Mouse (Mus musculus): ENCODE results near the gene Lmtk3. TPM values are rescaled to one million over a fixed set of nuclear protein-coding genes. Genes with fewer than 3 reads are reported as not detected.

Lmtk3 gene
- polyA plus RNA-seq, 1 experiment from 2014 or later: 34.8 TPM

- Histone ChIP-seq H3K4me1 (peaks cover 35% of the 10 kb centered on the region), H3K4me2 (peak overlapping the region; percentile 75), H3K27ac (peak overlapping the region; percentile 95), H3K27me3 (replicated peaks) (no peaks in the 10 kb centered on the region), H3K4me3 (peak overlapping the region; percentile 96), H3K36me3 (replicated peaks) (peaks cover 36% of the 10 kb centered on the region), H3K9me3 (no peaks in the 10 kb centered on the region), H3K9ac (peak overlapping the region; percentile 84)
- under 1% methylated on average over 14 of the region's 14 CpGs for WGBS
- peak; percentile 38 for ATAC-seq (replicated peaks)
Observed at GRCm38 (mm10) chr7:45786136-45786578, 2.6 kb downstream of the Lmtk3 start.

- peak overlapping the region; percentile 75 for H3K4me2 ChIP-seq
- peak; percentile 7; the same call in 1 of the 2 replicates for ATAC-seq (replicated peaks)
- peak overlapping the region; percentile 95 for H3K27ac ChIP-seq
- H3K9ac ChIP-seq: peak overlapping the region; percentile 84
- H3K27me3 ChIP-seq (replicated peaks): no peaks in the 10 kb centered on the region
- H3K36me3 ChIP-seq (replicated peaks): peaks cover 38% of the 10 kb centered on the region
- WGBS: 12% methylated on average over 17 of the region's 17 CpGs
- peaks cover 35% of the 10 kb centered on the region for H3K4me1 ChIP-seq
- H3K9me3 ChIP-seq: no peaks in the 10 kb centered on the region
- peak overlapping the region; percentile 96 for H3K4me3 ChIP-seq
Observed at GRCm38 (mm10) chr7:45786661-45787413, 3.3 kb downstream of the Lmtk3 start.

- H3K9me3 ChIP-seq: no peaks in the 10 kb centered on the region
- no peak for ATAC-seq (replicated peaks)
- peaks cover 35% of the 10 kb centered on the region for H3K4me1 ChIP-seq
- no peak overlapping the region for H3K27ac ChIP-seq
- H3K9ac ChIP-seq: no peak overlapping the region
- H3K36me3 ChIP-seq (replicated peaks): peaks cover 44% of the 10 kb centered on the region
- WGBS: 88% methylated on average over 22 of the region's 22 CpGs
- H3K4me3 ChIP-seq: 0 out of 2 replicates have a peak overlapping the region, but pooled peaks have one; percentile 96
- H3K27me3 ChIP-seq (replicated peaks): no peaks in the 10 kb centered on the region
- H3K4me2 ChIP-seq: peak overlapping the region; percentile 75; the same call in 1 of the 2 replicates
Observed at GRCm38 (mm10) chr7:45787642-45788041, 4.1 kb downstream of the Lmtk3 start.

GRCm38 (mm10) chr7:45790721-45791120 lies 7.2 kb downstream of the Lmtk3 start:
- no peak overlapping the region for H3K4me2 ChIP-seq
- peaks cover 24% of the 10 kb centered on the region for H3K4me1 ChIP-seq
- no peaks in the 10 kb centered on the region for H3K9me3 ChIP-seq
- ATAC-seq (replicated peaks): no peak
- WGBS: 88% methylated on average over 6 of the region's 6 CpGs
- H3K4me3 ChIP-seq: no peak overlapping the region
- H3K9ac ChIP-seq: no peak overlapping the region
- H3K27me3 ChIP-seq (replicated peaks): peaks cover 9% of the 10 kb centered on the region; the same call in 1 of the 2 replicates
- H3K27ac ChIP-seq: no peak overlapping the region
- peaks cover 71% of the 10 kb centered on the region for H3K36me3 ChIP-seq (replicated peaks)

GRCm38 (mm10) chr7:45791756-45792490 lies 8.4 kb downstream of the Lmtk3 start:
- WGBS: 84% methylated on average over 17 of the region's 17 CpGs
- Histone ChIP-seq H3K9ac (no peak overlapping the region), H3K4me1 (peaks cover 19% of the 10 kb centered on the region), H3K9me3 (no peaks in the 10 kb centered on the region), H3K27me3 (replicated peaks) (peaks cover 9% of the 10 kb centered on the region; the same call in 1 of the 2 replicates), H3K27ac (no peak overlapping the region), H3K4me2 (no peak overlapping the region), H3K36me3 (replicated peaks) (peaks cover 77% of the 10 kb centered on the region), H3K4me3 (no peak overlapping the region)
- ATAC-seq (replicated peaks): no peak

- peaks cover 20% of the 10 kb centered on the region for H3K4me1 ChIP-seq
- H3K27me3 ChIP-seq (replicated peaks): peaks cover 9% of the 10 kb centered on the region; the same call in 1 of the 2 replicates
- peaks cover 69% of the 10 kb centered on the region for H3K36me3 ChIP-seq (replicated peaks)
- no peak overlapping the region for H3K9ac ChIP-seq
- H3K9me3 ChIP-seq: no peaks in the 10 kb centered on the region
- WGBS: 88% methylated on average over 24 of the region's 24 CpGs
- no peak overlapping the region for H3K4me3 ChIP-seq
- no peak overlapping the region for H3K27ac ChIP-seq
- H3K4me2 ChIP-seq: no peak overlapping the region
- ATAC-seq (replicated peaks): no peak
Observed at GRCm38 (mm10) chr7:45793240-45793639, 9.7 kb downstream of the Lmtk3 start.

- 91% methylated on average over 44 of the region's 44 CpGs for WGBS
Observed at GRCm38 (mm10) chr7:45793969-45794585, 10.5 kb downstream of the Lmtk3 start.

GRCm38 (mm10) chr7:45794971-45795370 lies 11.4 kb downstream of the Lmtk3 start:
- ATAC-seq (replicated peaks): no peak
- H3K9ac ChIP-seq: no peak overlapping the region
- peaks cover 9% of the 10 kb centered on the region; the same call in 1 of the 2 replicates for H3K27me3 ChIP-seq (replicated peaks)
- no peak overlapping the region for H3K27ac ChIP-seq
- peaks cover 21% of the 10 kb centered on the region for H3K4me1 ChIP-seq
- H3K4me2 ChIP-seq: no peak overlapping the region
- no peak overlapping the region for H3K4me3 ChIP-seq
- peaks cover 53% of the 10 kb centered on the region for H3K36me3 ChIP-seq (replicated peaks)
- H3K9me3 ChIP-seq: no peaks in the 10 kb centered on the region
- WGBS: 95% methylated on average over 29 of the region's 29 CpGs

More at GRCm38 (mm10) chr7:45793969-45794585, 10.5 kb downstream of the Lmtk3 start:
- Histone ChIP-seq H3K27ac (no peak overlapping the region), H3K9me3 (no peaks in the 10 kb centered on the region), H3K4me1 (peaks cover 21% of the 10 kb centered on the region), H3K36me3 (replicated peaks) (peaks cover 62% of the 10 kb centered on the region), H3K27me3 (replicated peaks) (peaks cover 9% of the 10 kb centered on the region; the same call in 1 of the 2 replicates), H3K4me3 (no peak overlapping the region), H3K4me2 (no peak overlapping the region), H3K9ac (no peak overlapping the region)
- ATAC-seq (replicated peaks): no peak

GRCm38 (mm10) chr7:45796950-45797349 lies 13.4 kb downstream of the Lmtk3 start:
- no peak for ATAC-seq (replicated peaks)
- WGBS: 46% methylated on average over 6 of the region's 6 CpGs
- H3K4me2 ChIP-seq: no peak overlapping the region
- H3K9ac ChIP-seq: peak overlapping the region; percentile 13; the same call in 1 of the 2 replicates
- peaks cover 39% of the 10 kb centered on the region for H3K36me3 ChIP-seq (replicated peaks)
- no peak overlapping the region for H3K27ac ChIP-seq
- no peaks in the 10 kb centered on the region for H3K9me3 ChIP-seq
- H3K27me3 ChIP-seq (replicated peaks): peaks cover 9% of the 10 kb centered on the region; the same call in 1 of the 2 replicates
- H3K4me3 ChIP-seq: no peak overlapping the region
- H3K4me1 ChIP-seq: peaks cover 31% of the 10 kb centered on the region

GRCm38 (mm10) chr7:45797661-45798510 lies 14.3 kb downstream of the Lmtk3 start:
- Histone ChIP-seq H3K27ac (no peak overlapping the region), H3K9ac (peak overlapping the region; percentile 16; the same call in 1 of the 2 replicates), H3K4me1 (peaks cover 31% of the 10 kb centered on the region), H3K4me3 (peak overlapping the region; percentile 6), H3K4me2 (peak overlapping the region; percentile 44), H3K9me3 (no peaks in the 10 kb centered on the region), H3K36me3 (replicated peaks) (peaks cover 38% of the 10 kb centered on the region), H3K27me3 (replicated peaks) (peaks cover 9% of the 10 kb centered on the region; the same call in 1 of the 2 replicates)
- 3% methylated on average over 59 of the region's 60 CpGs for WGBS
- no peak for ATAC-seq (replicated peaks)

GRCm38 (mm10) chr7:45798511-45798836 lies 14.9 kb downstream of the Lmtk3 start:
- 2% methylated on average over 19 of the region's 19 CpGs for WGBS
- H3K9me3 ChIP-seq: no peaks in the 10 kb centered on the region
- H3K36me3 ChIP-seq (replicated peaks): peaks cover 38% of the 10 kb centered on the region
- H3K9ac ChIP-seq: 0 out of 2 replicates have a peak overlapping the region, but pooled peaks have one; percentile 16
- H3K27me3 ChIP-seq (replicated peaks): peaks cover 9% of the 10 kb centered on the region; the same call in 1 of the 2 replicates
- ATAC-seq (replicated peaks): no peak
- H3K4me3 ChIP-seq: peak overlapping the region; percentile 6
- H3K27ac ChIP-seq: no peak overlapping the region
- H3K4me1 ChIP-seq: peaks cover 31% of the 10 kb centered on the region
- peak overlapping the region; percentile 44 for H3K4me2 ChIP-seq

All from midbrain, embryonic 15.5 days (tissue).